Mouse (Mus musculus) retina, embryonic 14.5 days (tissue): ENCODE measurements at regions not wholly inside any gene's neighbourhood (a gene's known extent, or its start where the extent isn't known, plus 50 kb on each side); places are given as distances from the start of the nearest gene placed in this dataset.

Experiments used
- DNase-seq: peaks from one replicate; pipeline ENCODE4 v3.0.0-alpha.2; 2015; ENCODE audit warnings: low spot score

DNA sequence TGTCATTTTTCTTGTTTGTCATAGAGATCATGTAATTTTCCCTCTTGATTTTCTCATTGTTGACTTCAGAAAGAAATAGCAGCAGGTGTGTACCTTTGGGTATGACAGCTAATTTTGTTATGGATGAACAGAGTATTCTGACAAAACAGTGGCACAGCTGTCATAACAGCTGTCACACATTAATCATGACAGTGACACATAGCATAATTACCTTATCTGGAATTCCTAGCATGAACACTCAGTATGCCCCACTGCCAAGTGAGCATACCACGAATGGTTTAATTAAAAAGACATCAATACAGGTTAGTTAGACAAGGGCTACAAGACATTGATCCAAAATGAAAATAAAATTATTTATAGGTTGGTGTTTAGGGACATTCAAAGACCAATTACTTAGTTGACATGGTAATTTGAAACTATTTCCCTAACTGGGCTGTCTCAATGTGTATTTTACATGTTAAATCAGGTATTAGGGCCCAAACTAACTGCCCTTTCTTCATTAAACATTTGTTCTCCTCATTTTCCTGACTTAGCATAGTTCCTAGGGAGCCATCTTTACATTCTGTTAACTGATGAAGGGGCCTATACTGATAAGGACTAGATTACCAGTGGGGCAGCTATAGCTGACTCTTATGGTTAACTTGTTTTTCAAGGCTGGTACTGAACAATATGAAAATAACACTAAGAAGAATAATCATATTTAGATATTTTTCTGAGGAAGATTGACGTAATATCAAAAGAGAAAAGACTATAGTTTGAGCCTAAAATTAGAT, 52.2 kb downstream of the Aldoart1 start:
- peak; percentile 3 for DNase-seq

DNA sequence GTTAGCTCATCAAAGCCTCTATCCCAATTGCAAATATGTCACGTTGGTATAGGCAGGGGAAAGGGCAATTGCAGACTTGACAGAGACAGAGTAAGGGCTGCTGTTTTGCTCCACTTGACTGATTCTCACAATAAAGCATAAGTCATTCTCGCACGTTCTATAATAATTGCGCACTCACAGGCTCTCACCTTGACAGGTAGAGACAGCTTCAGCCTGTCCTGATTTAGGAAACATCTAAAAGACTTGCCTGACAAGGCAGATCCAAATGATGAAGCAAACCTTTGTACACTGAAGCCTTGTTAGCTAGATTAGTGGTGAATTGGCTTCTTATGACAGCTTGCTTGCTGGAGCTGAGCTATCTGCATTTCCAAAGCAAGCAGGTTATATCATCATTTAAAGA, 52.9 kb downstream of the Aldoart1 start:
- DNase-seq: peak; percentile 1

DNA sequence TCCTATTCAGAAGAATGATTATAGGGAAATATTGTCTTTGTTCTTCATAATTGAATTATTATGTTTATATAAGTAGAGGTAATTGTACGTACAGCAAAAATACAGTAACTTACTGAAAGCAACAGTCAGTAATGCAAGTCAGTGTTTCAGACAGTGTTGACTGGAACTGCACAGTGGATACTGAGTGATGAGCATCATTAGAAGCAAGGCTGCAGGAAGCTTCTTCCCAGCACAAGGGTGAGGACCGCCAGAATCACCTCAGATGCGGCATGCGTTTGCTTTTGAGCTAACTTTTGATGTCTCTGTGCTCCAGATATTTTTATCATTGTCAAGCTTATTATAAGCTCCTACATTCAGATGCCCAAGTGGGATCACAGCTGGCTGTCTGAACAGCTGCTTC, 63.6 kb downstream of the Aldoart1 start:
- no peak for DNase-seq

DNA sequence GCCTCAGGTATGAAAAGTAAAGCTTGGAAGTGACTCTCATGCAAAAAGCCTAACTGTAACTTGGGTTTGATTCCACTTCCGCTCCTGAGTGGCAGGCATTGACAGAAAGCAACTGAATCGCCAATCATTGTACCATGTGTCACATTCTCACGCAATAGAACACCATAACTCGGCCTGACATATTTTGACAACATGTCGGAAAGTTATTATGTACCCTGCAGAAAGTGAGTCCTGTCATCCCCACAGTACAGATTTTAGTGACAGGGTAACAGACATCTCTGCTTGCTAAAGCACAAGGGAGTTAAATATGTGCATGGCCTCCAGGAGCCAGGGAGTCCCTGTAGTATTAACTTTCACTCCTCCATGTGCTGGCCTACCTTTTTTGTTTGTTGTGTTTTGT, 85.5 kb downstream of the Aldoart1 start:
- DNase-seq: peak; percentile 35

DNA sequence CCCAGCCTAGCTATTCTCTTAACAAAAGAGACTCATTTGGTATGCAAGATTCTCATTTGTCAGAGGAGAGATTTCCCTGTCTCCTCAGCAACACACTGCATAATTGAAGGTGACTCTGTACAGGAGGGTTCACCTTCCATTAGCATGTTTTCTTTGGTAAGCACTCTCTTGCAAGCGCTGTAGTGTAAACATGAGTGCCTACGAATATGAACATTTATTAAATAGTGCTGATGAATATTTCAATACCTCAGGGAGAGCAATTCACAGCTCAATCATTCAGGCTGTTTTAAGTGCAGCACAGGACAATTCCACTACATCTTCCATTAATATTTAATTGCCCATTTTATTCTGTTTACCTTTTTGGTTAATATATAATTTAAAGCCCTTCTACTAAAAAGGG, 86.0 kb downstream of the Aldoart1 start:
- peak; percentile 68 for DNase-seq
